Mouse (Mus musculus) CD4-positive, CD25-positive, alpha-beta regulatory T cell, adult 4 months (primary cell): ENCODE data around the gene Tas2r123. TPM values are rescaled to one million over a fixed set of nuclear protein-coding genes. Genes with fewer than 3 reads are reported as not detected.

ENCODE experiments used
- ATAC-seq: one replicate; pipeline ENCODE4 v1.8.0; 2017
- polyA plus RNA-seq, 2 experiments: library from polyadenylated mRNA; unstranded; fragments of 100-300 nt; shearing (Covaris generic); gene quantifications; one replicate each; pipeline ENCODE4 v1.2.1; 2017

Gene Tas2r123
- not detected for polyA plus RNA-seq

GRCm38 (mm10) chr6:132846842-132847241, at the start of gene Tas2r123:
TSS of gene Tas2r123 (plus strand) at chr6:132847142.
- no peak for ATAC-seq

- no peak for ATAC-seq
Measured at GRCm38 (mm10) chr6:132802518-132802917, 44.4 kb upstream of the Tas2r123 start, which contains the start of gene Tas2r117. TSS of gene Tas2r117 (plus strand) at chr6:132802818.

GRCm38 (mm10) chr6:132855138-132855537, 8.2 kb downstream of the Tas2r123 start, which contains the start of gene Tas2r116:
TSS of gene Tas2r116 (plus strand) at chr6:132855438.
- no peak for ATAC-seq

DNA sequence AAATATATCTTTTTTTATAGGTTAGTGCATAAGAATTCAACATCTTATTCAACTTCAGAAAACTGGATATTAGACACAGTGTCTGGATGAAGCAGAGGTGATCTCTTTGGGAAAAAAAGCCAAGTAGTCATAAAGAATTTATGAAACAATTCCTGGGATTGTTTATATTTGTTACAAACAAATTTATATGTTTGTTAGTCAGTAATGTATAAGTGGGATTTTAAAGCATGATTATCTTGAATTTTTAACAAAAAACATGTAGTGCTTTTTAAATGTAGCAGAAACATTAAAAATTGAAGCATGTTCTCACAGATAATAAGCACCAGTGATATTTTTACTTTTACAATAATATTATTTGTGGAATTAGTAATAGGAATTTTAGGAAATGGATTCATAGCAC, 20.8 kb downstream of the Tas2r123 start, which contains the start of gene Tas2r110:
Gene Tas2r110, plus strand, starts transcription at position 301 of the 400 bp plus-strand sequence.
- no peak for ATAC-seq

DNA sequence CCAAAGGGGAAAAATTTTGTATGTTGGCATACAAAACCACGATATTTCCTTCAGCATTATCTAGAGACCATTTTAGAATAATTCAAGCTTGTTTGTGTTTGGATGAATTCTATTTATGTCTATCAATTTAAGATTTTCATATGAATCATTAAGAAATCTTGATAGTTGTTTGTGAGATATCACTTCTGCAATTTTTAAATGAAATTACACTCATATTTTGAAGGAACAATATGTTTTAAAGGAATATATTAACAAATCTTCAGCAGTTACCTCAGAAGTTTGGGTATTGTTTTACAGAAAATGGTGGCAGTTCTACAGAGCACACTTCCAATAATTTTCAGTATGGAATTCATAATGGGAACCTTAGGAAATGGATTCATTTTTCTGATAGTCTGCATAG, 45.8 kb downstream of the Tas2r123 start, which contains the start of gene Tas2r113:
Gene Tas2r113, plus strand, starts transcription at position 301 of the 400 bp plus-strand sequence.
- no peak for ATAC-seq

Other genes with a start within 250 kb of the Tas2r123 start
- not detected for gene A630073D07Rik, start 195.6 kb upstream of the Tas2r123 start, polyA plus RNA-seq
- not detected for gene Tas2r120, start 190.2 kb upstream of the Tas2r123 start, polyA plus RNA-seq
- gene Tas2r121, start 146.1 kb upstream of the Tas2r123 start, polyA plus RNA-seq: not detected
- gene Tas2r122, start 135.2 kb upstream of the Tas2r123 start, polyA plus RNA-seq: not detected
- gene Tas2r115, start 109.1 kb upstream of the Tas2r123 start, polyA plus RNA-seq: not detected
- gene Tas2r124, start 92.4 kb upstream of the Tas2r123 start, polyA plus RNA-seq: not detected
- gene Tas2r102, start 85.0 kb upstream of the Tas2r123 start, polyA plus RNA-seq: not detected
- not detected for gene Tas2r136, start 69.0 kb upstream of the Tas2r123 start, polyA plus RNA-seq
- gene Tas2r117, start 44.3 kb upstream of the Tas2r123 start, polyA plus RNA-seq: not detected
- gene Tas2r116, start 8.3 kb downstream of the Tas2r123 start, polyA plus RNA-seq: not detected
- not detected for gene Tas2r110, start 20.9 kb downstream of the Tas2r123 start, polyA plus RNA-seq
- gene Tas2r113, start 45.9 kb downstream of the Tas2r123 start, polyA plus RNA-seq: not detected
- gene Tas2r125, start 62.5 kb downstream of the Tas2r123 start, polyA plus RNA-seq: under 1 TPM in 1 of 2 experiments, not detected in 1; 0.58 TPM
- gene Tas2r129, start 104.0 kb downstream of the Tas2r123 start, polyA plus RNA-seq: not detected
- gene Tas2r131, start 110.8 kb downstream of the Tas2r123 start, polyA plus RNA-seq: not detected
- gene Tas2r109, start 133.8 kb downstream of the Tas2r123 start, polyA plus RNA-seq: not detected
- gene Tas2r103, start 190.0 kb downstream of the Tas2r123 start, polyA plus RNA-seq: not detected
- not detected for gene Tas2r140, start 208.7 kb downstream of the Tas2r123 start, polyA plus RNA-seq